Mouse (Mus musculus) spleen, postnatal 4 days (tissue): ENCODE measurements around the gene Hist1h4b.
A peak's percentile ranks its signal among the peaks of the same experiment; 100 is the strongest.

Experiments
- DNase-seq, 2 experiments: peaks; one replicate each; pipeline ENCODE4 v3.0.0; 2022; ENCODE audit warnings: low spot score in 2 of 2

The Hist1h4b gene

GRCm38 (mm10) chr13:23792520-23792919 is 35.7 kb downstream of the Hist1h4b start:
- DNase-seq = peak; percentile 44 to 71

DNA sequence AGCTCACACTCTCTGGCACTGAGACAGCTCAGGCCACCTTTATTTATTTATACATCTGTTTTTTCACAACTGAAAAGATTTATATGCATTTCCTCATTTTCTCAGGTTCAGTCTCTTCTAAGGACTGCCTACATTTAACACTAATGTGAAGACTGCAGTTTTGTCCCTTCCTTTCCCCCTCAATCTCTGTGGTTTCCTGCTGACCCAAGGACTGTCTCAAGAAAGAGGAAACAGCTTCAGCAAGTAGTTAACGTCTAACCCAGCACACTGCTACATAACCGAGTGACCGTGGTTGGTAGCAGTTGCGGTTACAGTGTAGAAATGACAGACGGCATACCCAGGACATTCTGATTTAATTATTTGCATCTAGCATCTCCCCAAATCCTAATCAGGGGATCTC is 42.6 kb downstream of the Hist1h4b start:
- no peak for DNase-seq

DNA sequence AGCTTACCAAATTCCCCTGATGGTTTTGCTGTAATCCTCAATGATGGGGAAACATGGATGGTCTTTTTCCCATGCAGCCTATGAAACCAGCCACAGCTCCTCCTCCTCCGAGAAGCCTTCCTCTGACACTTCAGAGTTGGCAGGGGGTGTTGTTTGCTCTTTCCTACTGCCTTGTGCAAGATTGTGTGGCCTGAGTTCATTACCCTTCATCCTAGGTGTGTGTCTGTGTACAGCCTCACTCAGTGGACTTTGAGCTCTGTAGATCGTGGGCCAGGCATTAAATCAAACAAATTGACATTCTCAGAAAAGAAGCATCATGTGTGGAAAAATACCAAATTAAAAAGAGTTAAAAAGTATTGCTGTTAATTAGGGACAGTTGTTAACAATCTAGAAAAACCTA is 47.7 kb downstream of the Hist1h4b start:
- no peak for DNase-seq

- DNase-seq = no peak
Observed at GRCm38 (mm10) chr13:23806422-23807052, 49.7 kb downstream of the Hist1h4b start, which contains the start of gene Slc17a2. Gene Slc17a2, plus strand, starts transcription at chr13:23806993.
